Mouse (Mus musculus) gastrocnemius, postnatal 10 days (tissue): ENCODE data around the gene Eno1. TPM values are rescaled to one million over a fixed set of nuclear protein-coding genes. Genes with fewer than 3 reads are reported as not detected.

Source experiments
- DNase-seq: peaks from one replicate; pipeline ENCODE4 v3.0.0; 2021; ENCODE audit warnings: mixed read lengths
- long read RNA-seq, 2 experiments: library from polyadenylated mRNA; stranded (forward); transcript quantifications; one replicate each; pipeline ENCODE4 v2.0.0; 2021
- total RNA-seq, 2 experiments: library from RNA; stranded (reverse); gene quantifications; 2 replicates each; pipeline ENCODE4 v1.2.3; 2021

Gene Eno1
- 100 to 1,000 TPM; 469 to 474 TPM for total RNA-seq
- long read RNA-seq, experiment 1, transcript Eno1-202 (12 exons, 2,027 nt) = major isoform, 88 of 976 reads
- long read RNA-seq, experiment 1, partial matches to known transcripts = 21 of 976 reads
- long read RNA-seq, experiment 1, other reads (novel, unspliced or antisense) = 865 of 976 reads
- long read RNA-seq, experiment 2, transcript Eno1-202 (12 exons, 2,027 nt) = major isoform, 77 of 1,095 reads
- long read RNA-seq, experiment 2, partial matches to known transcripts = 20 of 1,095 reads
- long read RNA-seq, experiment 2, other reads (novel, unspliced or antisense) = 995 of 1,095 reads

DNA sequence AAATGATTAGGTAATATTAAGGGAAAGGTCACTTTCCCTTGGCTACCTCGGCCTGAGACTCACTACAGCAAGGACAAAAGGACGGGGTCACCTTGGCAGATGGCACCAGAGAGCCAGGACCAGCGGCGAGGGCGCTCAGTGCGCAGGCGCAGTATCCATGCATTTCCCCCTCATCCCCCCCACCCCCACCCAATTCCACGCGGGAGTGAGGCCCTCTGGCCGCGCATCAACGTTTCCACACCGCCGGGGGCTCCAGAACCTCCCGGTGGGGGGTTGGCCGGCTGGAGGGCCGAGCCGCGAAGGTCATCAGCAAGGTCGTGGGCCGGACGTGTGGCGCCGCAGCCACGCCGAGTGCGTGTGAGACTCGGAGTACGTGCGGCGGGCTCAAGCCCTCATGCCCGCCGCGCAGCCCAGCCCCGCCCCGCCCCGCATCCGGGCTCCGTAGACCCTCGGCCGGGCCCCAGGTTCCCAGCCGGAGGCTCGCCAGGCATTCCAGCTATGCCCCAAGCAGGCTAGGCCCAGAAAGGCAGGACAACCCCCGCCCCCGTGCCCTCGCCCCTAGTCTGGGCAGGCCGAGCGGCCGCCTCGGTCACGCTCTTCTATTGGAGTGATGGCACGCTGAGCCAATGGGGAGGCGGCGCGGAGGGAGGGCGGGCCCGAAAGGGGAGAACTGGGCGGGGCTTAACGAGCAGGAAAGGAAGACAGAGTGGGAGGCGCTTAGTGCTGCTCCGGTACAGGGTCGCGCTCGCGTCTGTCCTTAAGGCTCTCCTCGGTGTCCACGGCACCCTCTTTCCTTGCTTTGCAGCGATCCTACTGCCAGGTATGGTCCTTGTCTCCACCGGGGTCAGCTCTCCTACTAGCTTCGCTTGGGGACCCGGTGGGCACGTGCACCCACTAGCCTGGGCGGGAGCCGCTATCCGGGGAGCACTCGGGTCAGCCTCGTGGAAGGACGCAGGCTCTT is at the start of gene Eno1:
Gene Eno1, plus strand, starts transcription at position 201 of the 961 bp plus-strand sequence.
- DNase-seq = peak; percentile 98

DNA sequence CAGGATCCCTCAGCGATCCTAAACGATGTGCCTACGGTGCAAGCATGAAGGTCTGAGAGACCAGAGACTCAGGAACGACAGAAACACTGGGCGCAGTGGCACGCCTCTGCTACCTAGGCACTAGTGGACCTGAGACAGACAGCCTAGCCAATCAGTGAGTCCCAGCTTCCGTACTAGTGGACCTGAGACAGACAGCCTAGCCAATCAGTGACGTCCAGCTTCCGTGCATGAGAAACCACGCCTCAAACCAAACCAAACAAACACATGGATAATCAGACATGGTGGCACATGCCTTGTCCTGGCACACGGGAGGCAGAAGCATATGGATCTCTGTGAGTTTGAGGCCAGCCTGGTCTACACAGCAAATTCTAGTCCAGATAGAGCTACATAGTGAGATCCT is 48.3 kb upstream of the Eno1 start:
- no peak for DNase-seq

DNA sequence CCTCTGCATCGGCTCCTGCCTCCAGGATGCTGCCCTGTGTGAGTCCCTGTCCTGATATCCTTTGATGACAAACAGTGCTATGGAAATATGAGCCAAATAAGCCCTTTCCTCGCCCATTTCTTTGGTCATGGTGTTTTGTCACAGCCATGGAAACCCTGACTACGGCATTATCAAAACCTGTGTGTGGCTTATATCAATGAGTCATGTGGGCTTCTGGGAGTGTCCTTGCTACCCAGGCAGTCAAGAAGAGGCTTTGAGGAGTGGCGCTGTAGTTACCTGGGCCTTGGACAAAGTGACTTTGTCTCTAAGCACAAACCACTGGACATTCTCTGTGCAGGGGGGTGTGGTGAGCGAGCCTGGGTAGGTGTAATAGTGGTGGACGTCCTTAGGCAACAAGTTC is 44.3 kb upstream of the Eno1 start:
- DNase-seq = no peak

DNA sequence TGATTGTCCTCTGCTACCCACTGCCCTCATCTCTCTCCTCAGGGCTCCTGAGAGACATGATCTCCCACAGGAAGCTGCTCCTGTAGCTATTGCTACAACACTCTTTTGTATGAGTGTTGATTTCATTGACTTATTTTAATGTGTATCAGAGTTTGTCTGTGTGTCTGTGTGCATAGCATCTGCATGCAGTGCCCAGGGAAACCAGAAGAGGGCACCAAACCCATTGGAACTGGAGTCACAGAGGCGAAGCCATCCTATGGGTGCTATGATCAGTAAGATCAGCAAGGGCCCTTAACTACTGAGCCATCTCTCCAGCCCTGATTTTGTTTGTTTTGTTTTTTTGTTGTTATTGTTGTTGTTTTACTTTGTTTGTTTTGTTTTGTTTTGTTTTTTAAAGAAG is 42.6 kb upstream of the Eno1 start:
- peak; percentile 58 for DNase-seq

DNA sequence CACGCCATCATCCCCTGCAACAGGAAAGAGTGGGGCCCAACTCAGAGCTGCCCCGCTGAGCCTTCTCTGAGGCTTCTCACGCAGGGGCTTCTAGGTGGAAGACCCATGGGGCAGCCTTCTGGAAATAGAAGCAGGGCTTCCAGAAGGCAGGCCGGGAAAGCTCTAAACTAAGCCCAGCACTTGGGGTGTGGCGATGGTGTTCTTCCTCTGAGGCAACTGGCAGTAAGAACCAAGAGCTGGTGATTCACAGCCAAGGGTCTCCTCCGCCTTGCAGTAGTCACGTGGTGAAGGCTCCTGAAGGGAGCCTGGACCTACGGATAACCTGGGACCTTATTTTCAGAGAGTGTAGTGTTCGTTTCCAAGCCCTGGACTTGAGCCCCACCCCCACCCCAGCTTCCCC is 38.3 kb upstream of the Eno1 start:
- DNase-seq = no peak

DNA sequence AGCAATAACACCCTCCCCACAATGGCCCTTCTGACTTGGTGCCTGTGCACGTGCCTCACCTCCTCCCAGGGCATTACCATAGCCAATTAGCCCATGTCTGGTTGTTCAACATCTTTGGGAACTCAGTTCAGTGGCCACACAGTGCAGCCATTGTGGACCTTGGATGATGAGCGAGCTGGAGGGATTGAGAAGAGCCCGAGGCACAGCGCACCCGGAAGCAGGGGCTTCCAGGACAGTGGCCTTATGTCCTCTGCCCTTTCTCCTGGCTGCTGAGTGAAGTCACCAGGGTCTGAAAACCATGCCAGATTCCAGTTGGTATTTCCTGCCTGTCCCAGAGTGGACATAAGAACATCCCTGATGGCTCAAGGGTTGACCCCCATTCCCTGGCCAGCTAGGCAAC is 35.3 kb upstream of the Eno1 start, which contains the start of gene Car6:
Gene Car6, minus strand, starts transcription at position 101 of the 400 bp plus-strand sequence.
- no peak for DNase-seq

DNA sequence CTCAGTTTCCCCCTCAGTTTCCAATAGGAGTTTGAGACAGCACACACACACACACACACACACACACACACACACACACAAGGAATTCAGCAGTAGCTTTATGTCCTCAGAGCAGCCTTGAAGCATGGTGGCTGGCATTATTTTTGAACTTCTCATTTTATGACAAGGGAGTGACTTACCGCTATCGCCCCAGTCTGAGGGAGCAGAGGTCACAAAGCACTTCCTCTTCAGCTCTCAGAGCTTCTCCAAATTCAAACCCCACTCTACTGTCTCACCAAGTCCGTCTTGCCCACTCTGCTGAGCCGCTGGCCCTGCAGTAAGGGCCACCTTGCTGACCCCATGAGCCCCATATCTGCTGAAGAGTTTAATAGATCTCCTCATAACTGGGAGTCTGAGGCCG is 33.8 kb upstream of the Eno1 start:
- no peak for DNase-seq

DNA sequence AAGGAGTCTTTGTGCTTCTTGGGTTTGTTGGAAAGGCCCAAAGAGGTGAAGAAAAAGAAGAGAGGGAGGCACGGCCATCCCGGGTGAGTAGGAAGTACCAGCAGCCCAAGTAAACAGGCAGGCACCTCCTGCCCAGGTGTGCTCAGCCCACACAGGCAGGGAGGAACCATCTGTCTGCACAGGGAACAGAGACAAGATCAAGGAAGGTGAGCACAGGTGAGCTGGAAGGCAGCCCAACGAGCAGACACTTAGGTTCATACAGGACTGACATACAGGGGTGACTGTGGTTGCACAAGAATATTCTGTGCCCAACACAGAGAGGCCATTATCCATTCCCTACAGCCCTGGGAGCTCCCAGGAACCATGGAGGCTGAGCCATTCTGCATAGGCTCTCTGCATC is 31.6 kb upstream of the Eno1 start:
- no peak for DNase-seq

DNA sequence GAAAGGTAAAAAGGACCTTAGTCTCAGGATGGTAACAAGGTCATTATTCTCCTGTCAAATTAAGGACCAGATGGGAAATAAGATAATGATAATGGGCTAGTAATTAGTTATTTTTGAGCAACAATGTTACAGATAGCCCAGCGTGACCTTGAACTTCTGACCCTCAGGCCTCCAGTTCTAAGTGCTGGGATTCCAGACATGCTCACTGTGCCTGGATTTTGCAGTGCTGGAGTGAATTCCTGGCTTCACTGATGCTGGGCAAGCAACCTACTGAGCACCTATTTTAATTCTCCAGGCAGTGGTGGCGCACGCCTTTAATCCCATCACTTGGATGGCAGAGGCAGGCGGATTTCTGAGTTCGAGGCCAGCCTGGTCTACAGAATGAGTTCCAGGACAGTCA is 26.8 kb upstream of the Eno1 start:
- DNase-seq = no peak

DNA sequence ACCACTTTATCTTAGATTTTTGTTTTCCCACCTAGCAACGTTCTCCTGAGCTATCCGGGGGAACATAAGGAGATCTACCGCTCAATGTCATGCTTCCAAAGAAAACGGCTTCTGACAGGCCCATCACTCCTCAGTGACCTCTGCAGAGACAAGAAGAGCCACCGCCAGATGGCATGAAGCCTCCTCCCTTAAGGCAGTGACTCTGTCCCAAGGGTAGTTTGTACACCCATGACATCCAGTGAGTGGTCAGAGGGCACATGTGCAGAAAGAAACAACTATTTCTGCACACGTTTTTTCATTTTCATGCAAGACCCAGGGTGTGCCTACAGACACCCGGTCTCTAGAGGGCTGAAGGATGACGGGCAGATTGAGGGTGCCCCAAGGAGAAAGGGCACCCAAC is 26.2 kb upstream of the Eno1 start:
- no peak for DNase-seq

DNA sequence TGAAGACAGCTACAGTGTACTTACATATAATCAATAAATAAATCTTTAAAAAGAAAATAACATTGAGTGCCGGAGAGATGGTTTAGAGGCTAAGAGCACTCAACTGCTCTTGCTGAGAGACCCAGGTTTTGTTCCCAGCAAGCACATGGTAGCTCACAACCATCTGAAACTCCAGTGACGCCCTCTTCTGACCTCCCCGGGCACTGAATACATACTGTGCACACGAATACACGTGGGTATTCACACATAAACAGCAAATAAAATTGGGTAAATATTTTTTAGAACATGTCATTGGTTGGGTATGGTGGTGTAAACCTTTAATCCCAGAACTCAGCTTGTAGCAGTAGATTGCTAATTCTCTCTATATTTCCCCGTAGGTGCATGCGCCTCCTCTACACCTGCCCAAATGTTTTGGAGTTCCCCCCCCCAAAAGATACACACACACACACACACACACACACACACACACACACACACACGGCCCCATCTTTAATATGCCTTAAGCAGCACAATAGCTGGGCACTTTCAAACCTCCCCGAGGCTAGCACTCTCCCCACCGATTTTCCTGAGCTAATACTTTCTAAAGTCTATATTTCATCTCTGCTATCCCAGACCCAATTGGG is 24.5 kb upstream of the Eno1 start:
- DNase-seq = no peak

DNA sequence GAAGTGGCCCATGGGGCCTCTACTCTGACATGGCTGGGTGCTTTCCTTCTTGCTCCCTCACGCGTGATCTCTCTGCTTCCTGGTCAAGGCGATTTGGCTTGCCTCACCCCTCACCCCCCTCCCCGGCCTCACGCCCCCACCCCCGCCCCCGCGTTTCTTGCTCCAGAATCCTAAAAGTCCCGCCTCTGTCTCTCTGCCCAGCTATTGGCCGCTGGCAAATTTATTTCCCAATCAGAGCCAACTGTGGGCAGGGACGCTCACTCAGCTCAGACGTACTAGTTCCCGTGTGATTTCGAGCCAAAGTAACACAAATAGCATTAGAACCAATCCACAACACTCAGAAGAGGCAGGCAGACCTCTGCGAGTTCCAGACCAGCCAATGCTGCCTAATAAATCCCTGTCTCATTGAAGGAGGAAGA is 24.0 kb upstream of the Eno1 start:
- DNase-seq = no peak

DNA sequence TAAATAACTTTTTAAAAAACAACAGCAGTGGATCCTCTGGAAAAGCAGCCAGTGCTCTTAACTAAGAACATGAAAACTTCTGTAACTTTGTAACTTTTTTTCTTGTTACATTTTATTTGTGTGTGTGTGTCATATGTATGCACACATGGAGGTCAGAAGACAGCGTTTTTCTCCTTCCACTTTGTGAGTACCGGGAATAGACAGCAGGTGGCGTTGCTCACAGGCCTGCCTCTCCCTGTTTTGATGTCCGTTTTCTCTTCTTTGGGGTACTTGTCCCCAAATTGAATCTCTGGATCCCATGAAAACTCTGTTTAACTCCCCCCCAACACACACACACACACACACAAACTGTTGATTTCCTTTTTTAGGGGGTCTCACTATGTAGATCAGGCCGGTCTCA is 22.6 kb upstream of the Eno1 start:
- DNase-seq = no peak

DNA sequence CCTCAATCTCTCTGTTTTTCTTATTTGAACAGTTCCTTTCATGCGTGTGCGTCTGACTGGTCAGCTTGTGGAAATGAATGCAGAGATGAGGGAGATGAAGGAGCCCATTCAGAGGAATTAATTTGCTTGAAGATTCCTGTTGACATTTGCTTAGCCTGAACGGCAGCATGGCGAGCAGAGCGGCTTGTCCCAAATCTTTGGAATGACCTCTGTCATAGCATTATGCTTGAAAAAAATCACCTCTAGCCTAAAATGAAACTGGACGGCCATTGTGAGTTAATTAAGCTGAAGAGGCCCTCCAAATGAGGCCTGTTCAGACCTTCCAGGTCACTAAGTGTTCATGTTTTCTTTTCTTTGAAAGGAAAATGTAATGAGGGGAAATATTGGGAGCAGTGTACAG is 20.1 kb upstream of the Eno1 start:
- DNase-seq = no peak

DNA sequence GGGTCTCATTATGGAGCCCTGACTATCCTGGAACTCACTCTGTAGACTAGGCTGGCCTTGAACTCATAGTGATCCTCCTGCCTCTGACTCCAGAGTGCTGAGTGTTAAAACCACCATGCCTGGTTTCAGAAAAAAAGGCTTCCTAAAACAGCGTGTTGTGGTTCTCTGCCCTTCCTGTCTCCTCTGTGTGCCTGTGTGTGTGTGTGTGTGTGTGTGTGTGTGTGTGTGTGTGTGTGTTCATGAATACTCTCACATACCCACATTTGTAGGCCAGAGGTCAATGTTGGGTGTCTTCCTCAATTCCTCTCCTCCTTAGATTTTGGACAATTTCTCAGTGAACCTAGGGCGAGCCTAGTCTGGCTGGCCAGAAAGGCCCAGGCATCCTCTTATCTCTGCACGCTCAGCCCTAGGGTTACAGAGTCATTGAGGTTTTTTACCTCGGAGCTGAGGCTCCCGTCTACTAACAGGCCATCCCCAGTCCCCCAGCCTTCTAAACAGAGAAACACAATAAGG is 19.4 kb upstream of the Eno1 start:
- DNase-seq = no peak

DNA sequence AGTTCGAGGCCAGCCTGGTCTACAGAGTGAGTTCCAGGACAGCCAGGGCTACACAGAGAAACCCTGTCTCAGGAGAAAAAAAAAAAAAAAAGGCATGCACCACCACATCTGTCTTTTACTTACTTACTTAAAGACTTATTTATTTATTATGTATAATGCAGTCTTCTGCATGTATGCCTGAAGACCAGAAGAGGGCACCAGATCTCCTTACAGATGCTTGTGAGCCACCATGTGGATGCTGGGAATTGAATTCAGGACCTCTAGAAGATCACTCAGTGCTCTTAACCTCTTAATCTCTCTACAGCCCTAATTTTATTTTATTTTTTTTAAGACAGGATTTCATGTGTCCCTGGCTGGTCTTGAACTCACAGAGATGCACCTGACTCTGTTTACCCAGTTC is 18.6 kb upstream of the Eno1 start:
- no peak for DNase-seq

DNA sequence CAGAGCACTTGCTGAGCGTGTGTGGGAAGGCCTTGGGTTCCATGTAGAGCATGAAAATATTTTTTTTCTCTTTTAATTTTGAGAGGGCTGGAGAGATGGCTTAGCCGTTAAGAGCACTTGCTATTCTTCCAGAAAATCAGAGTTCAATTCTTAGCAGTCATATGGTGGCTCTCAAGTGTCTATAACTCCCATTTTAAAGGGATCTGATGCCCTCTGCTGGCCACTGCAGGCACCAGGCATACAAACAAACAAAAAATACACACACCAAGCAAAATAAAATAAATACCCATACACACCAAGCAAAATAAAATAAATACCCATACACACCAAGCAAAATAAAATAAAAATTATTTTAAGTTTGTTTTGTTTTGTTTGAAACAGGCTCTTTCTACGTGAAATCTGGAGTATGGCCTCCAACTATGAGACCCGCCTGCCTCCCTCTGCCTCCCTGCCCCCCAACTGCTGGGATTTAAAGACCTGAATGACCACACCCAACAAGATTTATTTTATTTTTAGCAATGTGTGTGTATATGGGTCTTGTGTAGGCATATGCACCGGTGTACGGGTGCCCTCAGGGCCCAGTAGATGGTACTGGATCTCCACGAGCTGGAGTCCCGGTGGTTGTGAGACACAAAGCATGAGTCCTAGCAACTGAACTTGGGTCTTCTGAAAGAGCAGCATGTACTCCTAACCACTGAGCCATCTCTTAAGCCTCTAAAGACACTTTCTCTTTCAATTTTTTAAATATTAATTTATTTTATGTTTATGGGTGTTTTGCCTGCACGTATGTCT is 16.8 kb upstream of the Eno1 start:
- peak; percentile 62 for DNase-seq

DNA sequence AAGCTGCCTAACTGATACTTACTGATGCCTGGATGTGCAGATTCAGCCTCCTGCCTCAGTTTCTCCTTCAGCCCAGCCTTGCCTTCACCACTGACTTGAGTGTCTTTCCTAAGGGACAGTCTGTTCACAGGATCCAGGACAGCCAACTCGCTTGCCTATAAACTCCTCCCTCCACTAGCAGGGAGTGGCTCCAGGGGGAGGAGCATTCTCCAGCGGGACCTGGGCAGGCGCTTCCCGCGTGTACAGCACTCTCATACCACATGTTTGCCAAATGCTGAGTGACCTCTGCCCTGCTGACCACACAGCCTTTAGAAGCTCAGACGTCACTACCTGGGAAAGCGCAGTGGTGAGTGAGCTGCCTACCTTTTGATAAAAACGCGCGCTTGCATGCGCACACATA is 15.9 kb upstream of the Eno1 start:
- peak; percentile 30 for DNase-seq

DNA sequence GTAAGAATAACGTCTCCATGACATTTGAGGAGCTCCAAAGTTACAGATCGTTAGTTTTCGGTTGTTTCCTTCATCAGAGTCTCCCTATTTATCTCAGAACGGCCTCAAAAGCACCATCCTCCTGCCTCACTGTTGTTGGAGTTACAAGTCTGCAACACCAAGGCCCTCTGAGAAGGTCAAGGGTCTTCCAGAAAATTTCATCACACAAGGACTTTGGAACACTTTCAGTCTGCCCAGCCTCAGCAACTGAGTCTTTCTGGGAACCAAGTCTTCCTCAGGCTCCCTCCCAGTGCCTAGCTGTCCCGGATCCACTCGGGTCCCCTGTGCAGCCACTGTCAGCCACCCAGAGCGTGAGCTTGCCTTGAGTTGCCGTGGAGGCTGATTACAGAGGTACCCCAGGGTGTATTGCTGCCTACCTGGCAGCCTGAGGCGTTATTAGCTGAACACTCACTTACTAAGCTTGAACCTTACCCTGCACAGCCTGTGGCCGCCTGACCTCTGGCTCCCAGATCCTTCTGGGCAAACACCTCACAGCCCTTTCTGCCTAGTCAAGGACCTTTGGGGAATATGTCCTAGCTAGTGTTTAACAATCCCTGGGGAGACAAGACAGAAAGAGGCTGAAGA is 15.4 kb upstream of the Eno1 start:
- DNase-seq = no peak

DNA sequence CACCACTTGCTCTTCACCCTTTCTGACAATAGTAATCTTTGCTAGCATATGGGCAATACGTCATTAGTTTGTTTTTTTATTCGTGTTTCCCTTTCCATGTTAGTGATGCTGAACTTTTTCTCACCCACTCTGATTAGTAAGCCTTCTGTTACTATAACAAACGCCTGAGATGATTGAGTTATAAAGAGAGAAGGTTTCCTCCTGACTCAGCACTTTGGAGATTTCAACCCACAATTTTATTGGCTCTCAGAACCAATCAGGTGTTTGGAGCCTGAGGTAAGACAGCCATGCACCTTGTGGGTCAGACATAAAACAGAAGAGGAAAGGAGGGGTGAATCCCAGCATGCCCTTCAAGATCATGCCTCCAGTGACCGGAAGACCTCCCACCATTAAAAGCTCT is 12.7 kb upstream of the Eno1 start:
- no peak for DNase-seq

DNA sequence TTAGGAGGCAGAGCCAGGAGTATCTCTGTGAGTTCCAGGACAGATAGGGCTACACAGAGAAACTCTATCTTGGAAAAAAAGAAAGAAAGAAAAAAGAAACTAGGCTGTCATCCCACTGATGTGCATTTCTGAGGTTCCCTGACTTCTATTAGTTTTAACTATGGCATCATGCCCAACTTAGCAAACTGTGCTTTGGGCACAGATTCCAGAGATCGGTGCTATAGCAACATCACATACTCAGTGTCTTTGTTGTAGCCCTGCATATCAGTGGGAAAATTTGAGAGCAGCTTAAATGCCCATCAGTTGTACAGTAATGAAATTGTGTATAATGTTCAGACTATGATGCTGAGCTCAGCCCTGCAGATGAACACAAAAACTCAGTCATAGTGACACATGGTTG is 10.8 kb upstream of the Eno1 start:
- DNase-seq = no peak
